Mouse (Mus musculus) embryonic facial prominence, embryonic 11.5 days (tissue): ENCODE data around the gene Arhgef1. TPM values are rescaled to one million over a fixed set of nuclear protein-coding genes. Genes with fewer than 3 reads are reported as not detected.

ENCODE experiments used
- ATAC-seq: fragments of 200-750 bp; cut with Nextera tagmentation; replicated peaks from 2 replicates; pipeline ENCODE4 v1.8.0; 2017; ENCODE audit warnings: low read depth; ENCODE audit not compliant: insufficient number of reproducible peaks, low FRiP score, low TSS enrichment
- DNase-seq: peaks from one replicate; pipeline ENCODE4 v3.0.0-alpha.2; 2015; ENCODE audit warnings: low spot score
- H3K27ac ChIP-seq: fragments of 300-500 bp; sonication (generic); replicated peaks from 2 replicates; pipeline ENCODE4 v1.5.1; 2014; ENCODE audit warnings: mild to moderate bottlenecking, low read depth, low read length, control low read depth
- H3K27me3 ChIP-seq: fragments of 300-500 bp; sonication (generic); 2 replicates; pipeline ENCODE4 v1.6.1; 2014; ENCODE audit warnings: mild to moderate bottlenecking, low read length, moderate library complexity, mixed read lengths; ENCODE audit not compliant: control insufficient read depth, insufficient read depth
- H3K36me3 ChIP-seq: fragments of 300-500 bp; sonication (generic); replicated peaks from 2 replicates; pipeline ENCODE4 v1.6.1; 2014; ENCODE audit warnings: low read depth, mild to moderate bottlenecking, low read length, moderate library complexity, mixed read lengths; ENCODE audit not compliant: control insufficient read depth, insufficient read depth
- H3K4me1 ChIP-seq: fragments of 300-500 bp; sonication (generic); 2 replicates; pipeline ENCODE4 v1.6.1; 2014; ENCODE audit warnings: low read length, mixed read lengths; ENCODE audit not compliant: control insufficient read depth, insufficient read depth
- H3K4me2 ChIP-seq: fragments of 300-500 bp; sonication (generic); 2 replicates; pipeline ENCODE4 v1.6.1; 2014; ENCODE audit warnings: low read depth, mild to moderate bottlenecking, control low read depth, low read length, moderate library complexity
- H3K4me3 ChIP-seq: fragments of 300-500 bp; sonication (generic); 2 replicates; pipeline ENCODE4 v1.5.1; 2014; ENCODE audit warnings: low read depth, low read length, control low read depth
- H3K9ac ChIP-seq: fragments of 300-500 bp; sonication (generic); replicated peaks from 2 replicates; pipeline ENCODE4 v1.6.1; 2014; ENCODE audit warnings: mild to moderate bottlenecking, control low read depth, low read length
- H3K9me3 ChIP-seq: fragments of 300-500 bp; sonication (generic); replicated peaks from 2 replicates; pipeline ENCODE4 v1.6.1; 2016; ENCODE audit warnings: mild to moderate bottlenecking, low read length, inconsistent platforms, mixed read lengths; ENCODE audit not compliant: control insufficient read depth
- WGBS: fragments of 180-500 bp; shearing (Covaris S2); extraction: QIAGEN DNeasy Blood & Tissue Kit; methylation state at CpG from one replicate; pipeline ENCODE4 v1.1.7; 2014; 5-methylcytosine and 5-hydroxymethylcytosine counted together
- polyA plus RNA-seq: library from polyadenylated mRNA; unstranded; fragments of >200 nt; fragmentation: Nextera tagmentation; extraction: Ambion mirVana; gene quantifications from 2 replicates; pipeline ENCODE4 v1.2.1, GENCODE M21; 2014

Gene Arhgef1
- polyA plus RNA-seq, 1 experiment from 2014 or later: 43.0 TPM

DNA sequence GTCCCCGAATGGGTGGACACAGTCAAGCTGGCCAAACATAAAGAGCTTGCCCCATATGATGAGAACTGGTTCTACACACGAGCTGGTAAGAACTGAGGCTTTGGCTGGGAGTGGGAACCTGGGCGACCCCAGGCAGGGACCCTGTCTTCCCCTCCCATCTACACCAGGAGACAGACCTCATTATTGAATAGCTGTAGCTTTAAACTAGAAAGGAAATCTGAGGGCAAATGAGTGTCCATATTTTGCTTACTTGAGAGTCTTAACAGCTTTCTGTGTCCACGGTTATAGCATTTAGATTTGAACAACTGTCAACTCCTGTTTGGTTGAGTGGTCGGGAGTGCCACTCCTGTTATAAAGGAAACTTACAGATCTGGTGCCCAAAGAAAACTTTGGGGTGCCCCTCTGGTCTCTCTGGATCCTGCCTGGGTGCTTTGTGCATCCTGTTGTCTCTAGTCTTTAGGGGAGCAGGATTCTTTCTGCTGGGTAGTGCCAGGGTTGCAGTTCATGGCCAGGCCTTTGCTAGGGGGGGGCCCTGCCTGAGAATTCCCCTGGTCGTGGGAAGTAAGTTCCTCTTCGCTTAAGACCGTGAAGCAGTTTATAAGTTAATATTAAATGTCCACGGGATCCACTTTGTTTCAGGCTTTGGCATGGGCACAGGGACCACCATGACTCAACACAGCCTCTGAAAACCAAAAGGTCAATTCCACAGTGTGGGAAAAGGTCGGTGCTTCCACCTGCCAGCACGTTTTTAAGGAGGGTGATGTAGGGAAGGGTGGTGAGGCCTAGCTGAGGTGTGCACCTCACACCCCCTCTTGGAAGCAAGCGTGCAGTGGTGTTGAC is 17.0 kb upstream of the Arhgef1 start:
- Histone ChIP-seq H3K27me3 (no peaks in the 10 kb centered on the region), H3K27ac (no peak overlapping the region; the same call in 1 of the 2 replicates)

GRCm38 (mm10) chr7:24886308-24886633 is 16.4 kb upstream of the Arhgef1 start:
- Histone ChIP-seq H3K4me3 (peak overlapping the region; percentile 100), H3K36me3 (peaks cover 25% of the 10 kb centered on the region), H3K27me3 (no peaks in the 10 kb centered on the region), H3K4me1 (peaks cover 7% of the 10 kb centered on the region; the same call in 1 of the 2 replicates), H3K27ac (no peak overlapping the region), H3K9ac (peak overlapping the region; percentile 100), H3K9me3 (no peaks in the 10 kb centered on the region), H3K4me2 (peak overlapping the region; percentile 76)
- ATAC-seq (no peak), DNase-seq (no peak)
- 71% methylated on average over 4 of the region's 4 CpGs for WGBS

More for the DNA sequence above, 17.0 kb upstream of the Arhgef1 start:
- Histone ChIP-seq H3K4me1 (peaks cover 7% of the 10 kb centered on the region; the same call in 1 of the 2 replicates), H3K4me3 (peak overlapping the region; percentile 100), H3K4me2 (peak overlapping the region; percentile 76), H3K9ac (peak overlapping the region; percentile 100), H3K9me3 (no peaks in the 10 kb centered on the region), H3K36me3 (peaks cover 25% of the 10 kb centered on the region)
- ATAC-seq (no peak), DNase-seq (no peak)
- 44% methylated on average over 12 of the region's 12 CpGs for WGBS

- Histone ChIP-seq H3K4me3 (no peak overlapping the region; the same call in 1 of the 2 replicates), H3K4me2 (no peak overlapping the region), H3K27me3 (no peaks in the 10 kb centered on the region), H3K27ac (no peak overlapping the region), H3K4me1 (peaks cover 7% of the 10 kb centered on the region; the same call in 1 of the 2 replicates), H3K9ac (peak overlapping the region; percentile 27; the same call in 1 of the 2 replicates), H3K9me3 (no peaks in the 10 kb centered on the region), H3K36me3 (peaks cover 25% of the 10 kb centered on the region)
- DNase-seq: no peak
- WGBS: 77% methylated on average over 4 of the region's 4 CpGs
- no peak for ATAC-seq
Observed at GRCm38 (mm10) chr7:24887096-24887495, 15.6 kb upstream of the Arhgef1 start.

DNA sequence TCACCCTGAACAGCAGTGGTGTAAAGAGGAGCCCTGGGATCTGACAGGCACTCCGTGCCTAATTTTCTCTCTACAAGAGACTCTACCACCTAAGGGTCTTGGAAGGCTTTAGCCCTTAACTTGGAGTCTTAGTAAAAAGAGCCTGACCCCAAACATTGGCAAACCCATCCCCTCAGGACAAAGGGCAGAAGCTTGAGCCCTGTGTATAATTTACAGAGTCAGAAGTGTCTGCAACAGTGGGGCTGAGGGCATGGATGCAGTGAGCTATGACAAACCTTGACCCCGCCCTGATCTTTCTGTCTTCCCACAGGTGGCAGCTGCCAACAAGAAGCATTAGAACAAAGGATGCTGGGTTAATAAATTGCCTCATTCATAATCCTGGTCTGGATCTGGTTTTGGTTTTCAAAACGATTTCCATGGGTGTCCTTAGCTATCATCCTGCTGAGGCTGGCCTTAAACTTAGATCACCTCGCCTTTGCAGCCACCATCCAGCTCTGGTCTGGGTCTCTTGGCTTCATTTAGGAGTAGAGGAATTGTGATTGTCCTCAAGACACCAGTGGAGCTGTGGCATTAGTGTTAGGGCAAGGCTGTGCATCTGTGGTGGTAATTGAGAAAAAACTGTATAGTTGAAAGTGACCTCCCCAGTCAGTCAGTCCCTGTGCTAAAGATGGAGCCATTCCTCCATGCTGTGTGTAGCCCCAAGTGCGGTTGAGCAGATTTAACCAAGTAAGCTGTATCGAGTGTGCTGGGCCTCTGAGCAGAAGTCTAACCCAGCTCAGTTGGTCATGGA is 13.1 kb upstream of the Arhgef1 start:
- DNase-seq: no peak
- Histone ChIP-seq H3K4me3 (no peak overlapping the region), H3K27me3 (no peaks in the 10 kb centered on the region), H3K36me3 (peaks cover 25% of the 10 kb centered on the region), H3K4me1 (peaks cover 7% of the 10 kb centered on the region; the same call in 1 of the 2 replicates), H3K4me2 (no peak overlapping the region), H3K27ac (no peak overlapping the region), H3K9me3 (no peaks in the 10 kb centered on the region), H3K9ac (no peak overlapping the region)
- ATAC-seq: no peak
- WGBS: 85% methylated on average over 6 of the region's 6 CpGs

DNA sequence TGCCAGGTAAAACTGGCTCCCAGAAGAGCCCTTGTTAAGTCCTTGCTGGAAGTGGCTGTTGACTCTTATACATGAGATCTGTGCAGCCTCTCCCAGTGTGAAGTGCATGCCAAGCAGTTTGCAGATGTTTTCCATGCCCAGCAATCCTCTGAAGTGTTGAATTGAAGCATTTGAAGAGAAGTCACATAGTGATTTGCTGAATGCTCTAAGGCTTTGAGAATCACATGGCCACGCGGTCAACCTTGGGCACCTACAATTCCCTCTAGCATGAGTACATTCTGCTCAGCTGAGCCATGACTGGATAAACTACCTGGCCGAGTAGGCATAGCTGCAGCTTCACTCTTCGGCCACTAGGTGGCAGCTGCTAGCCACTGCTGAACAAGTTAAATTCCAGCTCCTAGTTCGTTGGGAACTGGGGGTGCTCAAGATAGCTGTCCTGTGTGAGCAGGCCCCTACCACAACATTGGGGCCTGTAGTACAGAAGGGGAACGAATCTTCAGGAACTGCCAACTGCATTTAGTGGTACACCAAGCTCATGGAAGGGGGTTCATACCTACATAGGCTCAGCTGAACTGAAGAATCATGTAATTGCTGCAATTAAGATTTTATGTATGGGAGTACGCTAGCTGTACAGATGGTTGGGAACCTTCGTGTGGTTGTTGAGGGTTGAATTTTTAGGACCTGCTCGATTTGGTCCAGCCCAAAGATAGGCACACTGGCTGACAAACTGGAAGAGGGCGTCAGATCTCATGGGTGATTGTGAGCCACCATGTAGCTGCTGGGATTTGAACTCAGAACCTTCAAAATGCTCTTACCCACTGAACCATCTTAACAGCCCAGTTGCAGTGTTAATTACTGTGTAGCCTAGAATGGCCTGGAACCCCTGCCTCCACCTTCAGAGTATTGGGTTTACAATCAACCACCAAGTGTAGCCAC is 12.2 kb upstream of the Arhgef1 start:
- H3K36me3 ChIP-seq: peaks cover 25% of the 10 kb centered on the region

GRCm38 (mm10) chr7:24891241-24892124 is 11.2 kb upstream of the Arhgef1 start:
- H3K9me3 ChIP-seq: no peaks in the 10 kb centered on the region
- no peaks in the 10 kb centered on the region for H3K27me3 ChIP-seq
- H3K9ac ChIP-seq: no peak overlapping the region
- H3K4me3 ChIP-seq: no peak overlapping the region
- no peaks in the 10 kb centered on the region for H3K4me1 ChIP-seq
- DNase-seq: no peak
- no peak overlapping the region for H3K4me2 ChIP-seq
- no peak; the same call in 1 of the 2 replicates for ATAC-seq
- peaks cover 17% of the 10 kb centered on the region for H3K36me3 ChIP-seq
- WGBS: 70% methylated on average over 3 of the region's 3 CpGs
- no peak overlapping the region for H3K27ac ChIP-seq

More for the DNA sequence above, 12.2 kb upstream of the Arhgef1 start:
- ATAC-seq (peak; percentile 26; the same call in 1 of the 2 replicates), DNase-seq (peak; percentile 89)
- no peaks in the 10 kb centered on the region for H3K27me3 ChIP-seq
- no peak overlapping the region for H3K9ac ChIP-seq
- 27% methylated on average over 10 of the region's 10 CpGs for WGBS
- no peaks in the 10 kb centered on the region for H3K9me3 ChIP-seq
- no peak overlapping the region for H3K4me2 ChIP-seq
- H3K27ac ChIP-seq: no peak overlapping the region
- H3K4me3 ChIP-seq: no peak overlapping the region
- H3K4me1 ChIP-seq: peaks cover 6% of the 10 kb centered on the region; the same call in 1 of the 2 replicates

GRCm38 (mm10) chr7:24892125-24892583 is 10.6 kb upstream of the Arhgef1 start:
- ATAC-seq (no peak), DNase-seq (no peak)
- peaks cover 12% of the 10 kb centered on the region for H3K36me3 ChIP-seq
- H3K27me3 ChIP-seq: no peaks in the 10 kb centered on the region
- no peak overlapping the region for H3K4me3 ChIP-seq
- H3K9ac ChIP-seq: no peak overlapping the region
- WGBS: 71% methylated on average over 2 of the region's 2 CpGs
- H3K9me3 ChIP-seq: no peaks in the 10 kb centered on the region
- no peak overlapping the region for H3K27ac ChIP-seq
- no peak overlapping the region for H3K4me2 ChIP-seq
- no peaks in the 10 kb centered on the region for H3K4me1 ChIP-seq
